Mouse (Mus musculus) testis, adult 2 months (tissue): ENCODE measurements around the gene Smagp. TPM values are rescaled to one million over a fixed set of nuclear protein-coding genes. Genes with fewer than 3 reads are reported as not detected.
A peak's percentile ranks its signal among the peaks of the same experiment; 100 is the strongest.

Experiments used
- H3K27ac ChIP-seq: fragments of 200-500 bp; 2 replicates; pipeline ENCODE4 v1.5.1; 2012; ENCODE audit warnings: low read depth, low read length; ENCODE audit not compliant: control insufficient read depth, insufficient read depth
- H3K27me3 ChIP-seq: fragments of 200-500 bp; 2 replicates; pipeline ENCODE4 v1.6.1; 2012; ENCODE audit warnings: mild to moderate bottlenecking, low read length, moderate library complexity; ENCODE audit not compliant: control insufficient read depth, insufficient read depth
- H3K36me3 ChIP-seq: fragments of 200-500 bp; 2 replicates; pipeline ENCODE4 v1.6.1; 2012; ENCODE audit warnings: mild to moderate bottlenecking, low read length; ENCODE audit not compliant: control insufficient read depth, insufficient read depth
- H3K4me1 ChIP-seq: fragments of 200-500 bp; 2 replicates; pipeline ENCODE4 v1.6.1; 2012; ENCODE audit warnings: low read length; ENCODE audit not compliant: control insufficient read depth, insufficient read depth
- H3K4me3 ChIP-seq: fragments of 200-500 bp; 2 replicates; pipeline ENCODE4 v1.5.1; 2012; ENCODE audit warnings: low read depth, mild to moderate bottlenecking, low read length, moderate library complexity, mixed read lengths; ENCODE audit not compliant: control insufficient read depth
- CTCF ChIP-seq: fragments of 200-500 bp; IDR thresholded peaks from 2 replicates; pipeline ENCODE4 v1.5.1; 2012; ENCODE audit warnings: low read depth, mild to moderate bottlenecking, inconsistent platforms, low read length, moderate library complexity; ENCODE audit not compliant: control insufficient read depth, insufficient read depth, insufficient replicate concordance
- POLR2A ChIP-seq: fragments of 200-500 bp; IDR thresholded peaks from 2 replicates; pipeline ENCODE4 v1.6.1; 2012; ENCODE audit warnings: low read depth, mild to moderate bottlenecking, inconsistent platforms, low read length, moderate library complexity; ENCODE audit not compliant: control insufficient read depth
- polyA plus RNA-seq: library from polyadenylated mRNA; depleted of rRNA; stranded (reverse); fragments of >200 nt; gene quantifications from 2 replicates; pipeline ENCODE4 v1.2.3, GENCODE M21; 2012

Smagp gene
- polyA plus RNA-seq, 1 experiment: 3.6 TPM

DNA sequence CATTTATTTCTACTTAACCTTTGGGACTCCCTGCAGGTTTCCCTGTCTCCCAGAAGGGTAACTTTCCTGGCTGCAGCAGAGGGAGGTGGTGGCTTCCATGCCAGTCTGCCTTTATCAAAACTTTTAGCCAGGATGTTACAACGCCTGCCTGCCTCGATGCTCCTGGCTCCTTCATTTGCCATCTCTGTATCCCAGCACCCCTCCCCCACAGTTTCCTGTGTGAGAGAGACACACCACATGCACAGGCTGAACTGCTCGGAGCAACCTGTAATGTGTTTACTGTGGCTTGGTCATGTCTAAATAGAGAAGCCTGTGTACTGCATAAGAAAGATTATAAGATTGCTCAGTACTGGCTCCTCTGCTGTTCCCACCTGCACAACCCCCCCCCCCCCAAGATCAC, 43.6 kb upstream of the Smagp start:
- Histone ChIP-seq H3K4me1 (peaks cover 2% of the 10 kb centered on the region), H3K36me3 (no peaks in the 10 kb centered on the region), H3K27ac (no peak overlapping the region), H3K4me3 (no peak overlapping the region), H3K27me3 (no peaks in the 10 kb centered on the region)
- TF ChIP-seq POLR2A: no peak

DNA sequence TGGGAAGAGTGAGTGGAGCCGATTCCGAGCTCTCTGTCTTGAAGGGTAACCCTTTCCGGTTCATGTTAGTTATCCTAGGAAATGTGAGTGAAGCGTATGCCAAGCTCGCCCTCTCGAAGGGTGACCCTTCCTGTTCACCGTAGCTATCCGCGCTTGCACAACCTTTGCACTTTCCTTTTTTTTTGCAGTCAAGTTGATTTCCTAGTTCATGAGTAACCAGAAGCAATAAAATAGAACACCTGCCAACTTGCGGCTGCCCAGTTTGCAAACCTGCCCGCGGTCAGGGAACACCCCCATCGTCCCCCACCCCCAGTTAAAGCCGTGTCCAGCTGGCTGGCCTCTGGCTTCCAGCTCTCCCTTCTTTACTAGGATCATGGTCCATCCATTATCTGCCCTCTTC, 42.3 kb upstream of the Smagp start:
- peak; percentile 15; the same call in 1 of the 2 replicates for TF ChIP-seq CTCF
- no peak for TF ChIP-seq POLR2A
- H3K27ac ChIP-seq: no peak overlapping the region
- no peaks in the 10 kb centered on the region; the same call in none of the 2 replicates for H3K4me1 ChIP-seq

DNA sequence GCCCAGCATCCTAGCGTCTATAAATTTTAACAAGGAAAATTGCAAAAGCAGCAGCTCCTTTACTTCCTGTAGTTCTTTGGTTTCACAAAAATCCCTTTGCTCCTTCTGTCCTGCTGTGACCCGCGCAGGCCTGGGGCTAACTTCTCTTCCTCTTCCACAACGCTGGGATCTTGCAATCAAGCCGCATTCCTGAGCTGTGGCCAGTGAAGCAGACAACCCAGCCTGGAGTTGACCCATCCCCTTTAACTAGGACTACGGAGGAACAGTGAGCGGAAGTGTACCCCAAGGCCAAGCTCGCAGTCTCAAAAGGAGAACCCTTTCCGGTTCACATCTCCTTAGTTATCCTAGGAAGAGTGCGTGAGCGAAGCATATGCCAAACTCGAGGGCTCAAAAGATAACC, 41.8 kb upstream of the Smagp start:
- no peaks in the 10 kb centered on the region for H3K36me3 ChIP-seq
- no peaks in the 10 kb centered on the region; the same call in none of the 2 replicates for H3K4me1 ChIP-seq
- TF ChIP-seq CTCF (no peak), POLR2A (no peak)
- H3K27me3 ChIP-seq: no peaks in the 10 kb centered on the region
- no peak overlapping the region for H3K4me3 ChIP-seq
- H3K27ac ChIP-seq: no peak overlapping the region

More for the DNA sequence above, 42.3 kb upstream of the Smagp start:
- H3K36me3 ChIP-seq: no peaks in the 10 kb centered on the region
- no peaks in the 10 kb centered on the region for H3K27me3 ChIP-seq
- no peak overlapping the region for H3K4me3 ChIP-seq

DNA sequence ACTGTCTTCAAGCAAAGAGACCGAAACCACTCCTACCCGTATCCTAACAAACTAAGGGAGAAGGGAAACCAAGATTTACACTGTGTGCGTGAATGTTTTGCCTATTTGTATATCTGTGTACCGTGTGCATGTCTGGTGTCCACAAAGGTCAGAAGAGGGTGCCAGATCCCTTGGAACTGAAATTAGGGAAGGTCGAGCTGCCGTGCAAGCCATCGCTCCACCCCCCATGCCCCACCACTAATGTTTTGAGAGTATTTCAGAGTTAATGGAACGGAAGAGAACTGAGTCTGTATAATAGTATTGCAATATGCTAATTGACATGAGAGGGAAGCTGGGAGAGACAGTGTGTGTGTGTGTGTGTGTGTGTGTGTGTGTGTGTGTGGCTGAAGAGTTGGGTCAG, 40.9 kb upstream of the Smagp start:
- Histone ChIP-seq H3K27me3 (no peaks in the 10 kb centered on the region), H3K4me1 (no peaks in the 10 kb centered on the region; the same call in 1 of the 2 replicates), H3K4me3 (no peak overlapping the region), H3K27ac (no peak overlapping the region), H3K36me3 (no peaks in the 10 kb centered on the region)
- TF ChIP-seq CTCF (no peak), POLR2A (no peak)

DNA sequence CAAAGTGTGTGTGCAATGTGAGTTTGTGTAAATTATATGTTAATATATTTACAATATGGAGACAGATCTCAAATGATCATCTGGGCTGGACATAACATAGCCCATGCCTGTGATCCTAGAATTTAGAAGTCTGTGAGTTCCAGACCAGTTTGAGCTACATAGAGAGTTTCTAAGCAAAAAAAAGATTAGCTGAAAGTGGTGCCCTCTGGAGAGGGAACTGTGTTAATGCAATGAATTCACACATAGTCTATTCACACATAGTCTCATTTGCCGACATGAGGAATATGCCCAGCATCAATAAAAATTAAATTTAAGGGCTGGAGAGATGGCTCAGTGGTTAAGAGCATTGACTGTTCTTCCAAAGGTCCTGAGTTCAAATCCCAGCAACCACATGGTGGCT, 39.8 kb upstream of the Smagp start:
- Histone ChIP-seq H3K4me3 (no peak overlapping the region), H3K4me1 (no peaks in the 10 kb centered on the region; the same call in 1 of the 2 replicates), H3K36me3 (no peaks in the 10 kb centered on the region), H3K27me3 (no peaks in the 10 kb centered on the region), H3K27ac (no peak overlapping the region)
- TF ChIP-seq POLR2A (no peak), CTCF (no peak)

DNA sequence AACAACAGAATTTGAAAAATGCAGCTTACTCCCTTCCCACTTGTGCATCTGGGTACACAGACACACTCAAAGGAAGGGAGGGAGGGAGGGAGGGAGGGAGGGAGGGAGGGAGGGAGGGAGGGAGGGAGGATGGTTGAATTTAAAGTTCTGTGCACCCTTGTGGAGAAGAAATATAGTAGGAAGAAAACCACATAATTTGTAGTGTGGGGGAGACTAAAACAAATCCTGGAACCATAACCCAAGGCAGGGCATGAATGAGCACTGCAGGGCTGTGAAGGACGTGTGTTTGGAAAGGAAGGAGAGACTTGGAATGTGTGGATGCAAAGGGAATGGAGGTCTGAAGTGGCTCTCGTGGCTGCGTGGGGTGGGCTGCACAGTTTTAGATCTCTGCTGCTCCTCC, 38.7 kb upstream of the Smagp start:
- H3K4me1 ChIP-seq: no peaks in the 10 kb centered on the region; the same call in 1 of the 2 replicates
- no peaks in the 10 kb centered on the region for H3K36me3 ChIP-seq
- no peaks in the 10 kb centered on the region for H3K27me3 ChIP-seq
- no peak overlapping the region for H3K27ac ChIP-seq
- no peak for TF ChIP-seq CTCF
- no peak for TF ChIP-seq POLR2A
- H3K4me3 ChIP-seq: no peak overlapping the region

DNA sequence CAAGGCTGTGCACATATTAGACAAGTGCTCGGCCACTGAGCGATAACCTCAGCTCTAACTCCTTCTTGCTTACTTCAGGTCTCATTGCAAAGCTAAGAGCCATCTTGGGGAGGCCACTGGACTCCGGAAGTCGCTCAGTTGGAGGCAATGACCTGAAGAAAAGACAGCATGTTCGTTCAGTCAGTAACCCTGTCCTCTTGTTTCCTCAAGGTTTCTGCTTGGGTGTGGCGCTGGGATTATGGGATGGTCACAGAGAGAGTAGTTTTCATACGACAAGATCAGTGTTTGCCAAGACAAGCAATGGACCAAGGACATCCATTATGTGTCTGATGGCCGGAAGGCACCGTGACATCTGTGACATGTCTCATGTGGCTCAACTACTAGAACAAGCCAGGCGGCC, 37.8 kb upstream of the Smagp start:
- Histone ChIP-seq H3K27ac (no peak overlapping the region), H3K4me3 (no peak overlapping the region), H3K36me3 (no peaks in the 10 kb centered on the region), H3K27me3 (no peaks in the 10 kb centered on the region), H3K4me1 (peaks cover 4% of the 10 kb centered on the region)
- no peak for TF ChIP-seq CTCF
- TF ChIP-seq POLR2A: no peak

DNA sequence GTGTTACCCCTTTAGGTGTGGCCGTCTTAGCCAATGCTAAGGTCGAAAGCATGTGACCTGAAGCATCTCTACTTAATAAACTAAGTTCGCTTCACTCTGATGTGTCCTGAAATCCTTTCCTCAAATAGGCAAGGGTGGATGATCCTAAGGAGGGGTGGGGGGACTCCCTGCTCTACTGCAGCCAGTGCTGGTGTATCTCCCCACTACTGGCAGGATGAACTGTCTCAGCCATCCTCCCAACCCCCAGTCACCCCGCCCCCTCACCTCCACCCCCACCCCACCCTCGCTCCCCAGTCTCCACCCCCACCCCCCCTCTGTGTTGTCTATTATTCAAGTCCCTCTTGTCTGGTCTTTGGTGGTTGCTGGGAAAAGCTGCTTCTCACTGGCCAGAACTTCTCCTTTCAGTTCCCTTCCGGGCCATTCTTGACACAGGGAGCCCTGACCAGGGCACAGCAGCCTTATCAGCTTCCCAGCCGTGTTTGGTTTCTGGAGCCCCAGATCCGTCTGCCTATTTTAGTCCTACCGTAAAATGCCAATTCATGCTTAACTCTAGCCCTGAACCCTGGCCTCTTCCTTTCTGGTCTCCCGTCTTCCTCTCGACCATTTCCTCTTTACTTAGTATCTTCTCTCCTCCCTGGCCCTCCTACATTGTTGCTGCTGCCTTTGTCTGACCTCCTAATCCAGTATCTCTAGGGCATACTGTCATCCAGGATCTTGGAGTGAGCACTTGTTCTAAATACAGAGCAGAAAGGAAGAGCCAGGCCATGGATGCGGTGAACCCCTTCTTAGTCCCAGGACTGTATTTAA, 37.0 kb upstream of the Smagp start:
- Histone ChIP-seq H3K27ac (no peak overlapping the region), H3K4me3 (no peak overlapping the region)

More for the DNA sequence above, 37.0 kb upstream of the Smagp start:
- no peaks in the 10 kb centered on the region for H3K27me3 ChIP-seq
- peaks cover 7% of the 10 kb centered on the region for H3K4me1 ChIP-seq
- no peak for TF ChIP-seq POLR2A
- TF ChIP-seq CTCF: no peak
- H3K36me3 ChIP-seq: no peaks in the 10 kb centered on the region
